Mouse (Mus musculus) erythroblast, embryonic 14.5 days (primary cell): ENCODE measurements around the gene Olfr1420. TPM values are rescaled to one million over a fixed set of nuclear protein-coding genes. Genes with fewer than 3 reads are reported as not detected.
"Not testable (repeated sequence)": the region's sequence is repeated elsewhere in the genome, so short reads cannot be mapped to it uniquely, and the experiment has no call there.

Experiments
- H3K27me3 ChIP-seq: 2 replicates; pipeline ENCODE4 v1.6.1; 2012; ENCODE audit warnings: inconsistent platforms; ENCODE audit not compliant: control insufficient read depth
- H3K36me3 ChIP-seq: 2 replicates; pipeline ENCODE4 v1.6.1; 2012; ENCODE audit warnings: mild to moderate bottlenecking, inconsistent platforms; ENCODE audit not compliant: control insufficient read depth
- H3K4me1 ChIP-seq: 2 replicates; pipeline ENCODE4 v1.6.1; 2012; ENCODE audit warnings: inconsistent platforms; ENCODE audit not compliant: control insufficient read depth
- H3K4me3 ChIP-seq: replicated peaks from 2 replicates; pipeline ENCODE3; 2012; ENCODE audit warnings: moderate library complexity, mild to moderate bottlenecking, inconsistent platforms
- H3K9me3 ChIP-seq: 2 replicates; pipeline ENCODE4 v1.6.1; 2012; ENCODE audit warnings: low read length, inconsistent platforms, mixed read lengths; ENCODE audit not compliant: control insufficient read depth
- GATA1 ChIP-seq: IDR thresholded peaks from 2 replicates; pipeline ENCODE4 v1.6.1; 2012; ENCODE audit warnings: low read length, inconsistent platforms, mixed read lengths
- TAL1 ChIP-seq: IDR thresholded peaks from 3 replicates; pipeline ENCODE4 v1.6.1; 2012; ENCODE audit warnings: low read length, inconsistent platforms, mixed read lengths
- polyA plus RNA-seq: library from polyadenylated mRNA; stranded (reverse); fragments of >175 nt; gene quantifications from 2 replicates; pipeline ENCODE4 v1.2.3, GENCODE M21; 2012

Gene Olfr1420
- polyA plus RNA-seq: not detected in 2 replicates

DNA sequence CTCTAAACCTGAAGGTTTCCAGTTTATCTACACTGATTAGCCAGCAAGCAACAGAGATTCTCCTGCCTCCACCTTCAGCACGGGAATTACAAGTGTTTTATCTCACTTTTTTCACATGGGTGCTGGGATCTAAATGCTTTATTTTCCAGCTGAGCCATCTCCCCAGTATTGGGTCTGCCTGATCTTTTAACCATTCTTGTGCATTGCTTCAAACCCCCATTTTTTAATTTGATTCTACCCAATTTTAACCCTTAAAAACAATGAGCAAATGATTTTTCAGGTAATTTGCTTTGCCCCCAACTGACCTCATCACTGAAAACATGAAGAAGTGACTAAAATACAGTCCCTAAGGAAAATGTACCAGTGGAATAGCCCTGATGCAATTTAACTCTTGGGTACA lies at the start of gene Olfr1420:
Gene Olfr1420, plus strand, starts transcription at position 301 of the 400 bp plus-strand sequence.
- H3K27me3 ChIP-seq: no peaks in the 10 kb centered on the region
- no peak for TF ChIP-seq TAL1
- no peak for TF ChIP-seq GATA1
- no peak within 1 kb of the TSS for H3K4me3 ChIP-seq
- no peaks in the 10 kb centered on the region for H3K9me3 ChIP-seq
- H3K4me1 ChIP-seq: no peaks in the 10 kb centered on the region
- H3K36me3 ChIP-seq: no peaks in the 10 kb centered on the region

- H3K27me3 ChIP-seq: no peaks in the 10 kb centered on the region
- H3K36me3 ChIP-seq: no peaks in the 10 kb centered on the region
- TF ChIP-seq GATA1 (no peak), TAL1 (no peak)
- H3K9me3 ChIP-seq: no peaks in the 10 kb centered on the region
- H3K4me1 ChIP-seq: no peaks in the 10 kb centered on the region
- no peak within 1 kb of the TSS for H3K4me3 ChIP-seq
Observed at GRCm38 (mm10) chr19:11839119-11839518, 47.2 kb upstream of the Olfr1420 start, which contains the start of gene Olfr1417. Gene Olfr1417 (minus strand): TSS chr19:11839219.

DNA sequence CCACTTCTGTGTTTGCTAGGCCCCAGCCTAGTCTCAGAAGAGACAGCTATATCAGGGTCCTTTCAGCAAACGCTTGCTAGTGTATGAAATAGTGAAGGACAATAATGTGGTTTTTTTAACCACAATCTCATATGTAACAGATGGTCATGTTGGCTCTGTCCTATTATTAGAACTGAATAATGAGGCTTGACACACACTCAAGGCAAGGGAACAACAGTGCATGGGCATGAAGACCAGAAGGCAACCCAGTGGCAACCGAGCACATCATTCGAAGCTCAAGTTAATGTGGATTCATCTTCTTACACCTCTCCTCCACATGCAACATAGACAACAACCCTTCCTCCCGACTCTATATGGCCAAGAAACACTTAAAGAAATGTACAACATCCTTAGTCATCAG lies 40.0 kb upstream of the Olfr1420 start:
- Histone ChIP-seq H3K9me3 (no peaks in the 10 kb centered on the region), H3K36me3 (no peaks in the 10 kb centered on the region), H3K27me3 (no peaks in the 10 kb centered on the region), H3K4me3 (no peak overlapping the region), H3K4me1 (no peaks in the 10 kb centered on the region)
- TF ChIP-seq GATA1 (no peak), TAL1 (no peak)

DNA sequence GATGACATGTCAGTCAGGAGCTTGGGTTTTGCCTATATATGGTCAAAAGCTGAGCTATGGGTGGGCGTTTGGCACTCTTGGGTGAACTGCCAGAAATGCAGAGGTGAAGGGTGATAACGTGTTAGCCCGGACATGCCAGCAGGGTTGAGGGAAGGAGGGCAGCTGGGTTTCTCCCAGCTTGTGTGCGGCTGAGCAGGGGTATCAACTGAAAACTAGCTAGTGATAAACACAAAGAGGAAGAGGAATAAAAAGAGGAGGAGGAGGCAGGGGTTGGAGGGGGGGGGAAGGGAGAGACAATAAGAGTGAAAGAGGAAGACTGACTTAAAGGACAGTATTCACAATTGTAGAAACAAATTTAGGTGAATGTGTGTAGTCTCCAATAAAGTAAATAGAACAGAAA lies 33.7 kb upstream of the Olfr1420 start:
- Histone ChIP-seq H3K4me3 (no peak overlapping the region), H3K4me1 (no peaks in the 10 kb centered on the region), H3K27me3 (no peaks in the 10 kb centered on the region), H3K9me3 (no peaks in the 10 kb centered on the region), H3K36me3 (no peaks in the 10 kb centered on the region)
- TF ChIP-seq GATA1 (no peak), TAL1 (no peak)

DNA sequence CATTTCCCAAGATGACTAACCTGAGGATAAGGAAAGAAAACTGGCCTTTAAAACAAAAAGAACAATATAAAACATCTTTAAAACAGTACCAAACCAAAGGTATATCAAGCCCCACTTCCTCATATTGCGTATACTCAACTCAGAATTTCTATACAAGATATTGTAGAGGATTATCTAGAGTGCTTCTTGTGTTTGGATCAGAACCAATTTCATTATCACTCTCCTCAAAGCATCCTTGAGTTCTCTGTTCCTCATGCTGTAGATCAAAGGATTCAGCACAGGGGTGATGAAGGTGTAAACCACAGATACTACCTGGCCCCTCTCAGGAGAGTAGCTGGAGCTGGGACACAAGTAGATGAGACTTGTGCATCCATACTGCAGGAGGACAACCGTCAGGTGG lies 31.5 kb upstream of the Olfr1420 start:
- Histone ChIP-seq H3K27me3 (no peaks in the 10 kb centered on the region), H3K4me1 (no peaks in the 10 kb centered on the region), H3K4me3 (no peak overlapping the region), H3K9me3 (no peaks in the 10 kb centered on the region), H3K36me3 (no peaks in the 10 kb centered on the region)
- TF ChIP-seq TAL1 (no peak), GATA1 (no peak)

GRCm38 (mm10) chr19:11856506-11856905 lies 29.9 kb upstream of the Olfr1420 start:
- no peak overlapping the region for H3K4me3 ChIP-seq
- no peaks in the 10 kb centered on the region for H3K27me3 ChIP-seq
- no peaks in the 10 kb centered on the region for H3K4me1 ChIP-seq
- TF ChIP-seq TAL1 (no peak), GATA1 (no peak)
- no peaks in the 10 kb centered on the region for H3K9me3 ChIP-seq
- H3K36me3 ChIP-seq: no peaks in the 10 kb centered on the region

- Histone ChIP-seq H3K4me1 (no peaks in the 10 kb centered on the region), H3K27me3 (no peaks in the 10 kb centered on the region), H3K4me3 (no peak within 1 kb of the TSS), H3K36me3 (no peaks in the 10 kb centered on the region), H3K9me3 (peaks cover 2% of the 10 kb centered on the region; the same call in 1 of the 2 replicates)
- TF ChIP-seq TAL1: no peak
- no peak for TF ChIP-seq GATA1
Observed at GRCm38 (mm10) chr19:11860966-11861365, 25.4 kb upstream of the Olfr1420 start, which contains the start of gene Olfr1418. Gene Olfr1418 (minus strand): TSS chr19:11861066.

- H3K4me3 ChIP-seq: no peak overlapping the region
- H3K27me3 ChIP-seq: peaks cover 7% of the 10 kb centered on the region
- no peaks in the 10 kb centered on the region for H3K36me3 ChIP-seq
- TF ChIP-seq GATA1 (no peak), TAL1 (no peak)
- H3K4me1 ChIP-seq: no peaks in the 10 kb centered on the region
- H3K9me3 ChIP-seq: peaks cover 8% of the 10 kb centered on the region
Observed at GRCm38 (mm10) chr19:11867837-11868236, 18.5 kb upstream of the Olfr1420 start.

- no peaks in the 10 kb centered on the region for H3K4me1 ChIP-seq
- no peaks in the 10 kb centered on the region for H3K9me3 ChIP-seq
- H3K36me3 ChIP-seq: no peaks in the 10 kb centered on the region
- H3K4me3 ChIP-seq: no peak within 1 kb of the TSS
- TF ChIP-seq GATA1: no peak
- no peak for TF ChIP-seq TAL1
- peaks cover 3% of the 10 kb centered on the region; the same call in 1 of the 2 replicates for H3K27me3 ChIP-seq
Observed at GRCm38 (mm10) chr19:11875006-11875405, 11.4 kb upstream of the Olfr1420 start, which contains the start of gene Olfr1419. Gene Olfr1419 (minus strand): TSS chr19:11875106.

- H3K4me3 ChIP-seq, H3K27me3 ChIP-seq, H3K9me3 ChIP-seq, H3K36me3 ChIP-seq, H3K4me1 ChIP-seq: not testable (repeated sequence)
Observed at GRCm38 (mm10) chr19:11878404-11878803, 8.0 kb upstream of the Olfr1420 start.
